Mouse (Mus musculus): ENCODE measurements around the gene Map10. TPM values are rescaled to one million over a fixed set of nuclear protein-coding genes. Genes with fewer than 3 reads are reported as not detected.

Map10 gene
- polyA plus RNA-seq (2012; rRNA removed), result 2.1 and 2.3 TPM in 2 replicates

- DNase-seq (ENCODE audit: extremely low spot score in 1 of 2, low spot score in 1 of 2), result peak; percentile 68 to 91
These were observed at the start of gene Map10 for GRCm38 (mm10) chr8:125669700-125670195. Gene Map10, plus strand, starts transcription at chr8:125669818.

GRCm38 (mm10) chr8:125620301-125620700, 49.3 kb upstream of the Map10 start:
- no peak for DNase-seq (ENCODE audit: extremely low spot score in 1 of 2, low spot score in 1 of 2)

DNA sequence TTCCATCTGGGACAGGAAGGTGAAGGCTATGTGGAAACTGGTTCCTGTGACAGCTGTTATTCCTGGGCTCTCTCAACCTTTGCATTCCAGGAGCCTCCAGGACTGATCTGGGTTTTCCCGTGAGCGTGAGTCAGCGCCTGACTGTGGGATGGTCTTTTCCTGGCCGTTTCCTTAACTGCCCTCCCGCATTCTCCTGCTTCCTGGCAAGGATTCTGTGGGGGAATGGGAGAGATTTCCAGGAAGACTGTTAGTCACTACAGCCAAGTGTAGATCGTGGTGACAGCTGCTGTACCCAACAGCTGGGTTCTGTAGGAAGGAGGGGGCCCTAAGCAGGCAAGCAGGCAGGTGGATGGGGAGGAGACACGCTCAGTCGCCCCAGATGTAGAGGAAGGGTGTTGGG, 45.3 kb upstream of the Map10 start:
- peak in 1 of 2 experiments; percentile 63 for DNase-seq (ENCODE audit: extremely low spot score in 1 of 2, low spot score in 1 of 2)

DNA sequence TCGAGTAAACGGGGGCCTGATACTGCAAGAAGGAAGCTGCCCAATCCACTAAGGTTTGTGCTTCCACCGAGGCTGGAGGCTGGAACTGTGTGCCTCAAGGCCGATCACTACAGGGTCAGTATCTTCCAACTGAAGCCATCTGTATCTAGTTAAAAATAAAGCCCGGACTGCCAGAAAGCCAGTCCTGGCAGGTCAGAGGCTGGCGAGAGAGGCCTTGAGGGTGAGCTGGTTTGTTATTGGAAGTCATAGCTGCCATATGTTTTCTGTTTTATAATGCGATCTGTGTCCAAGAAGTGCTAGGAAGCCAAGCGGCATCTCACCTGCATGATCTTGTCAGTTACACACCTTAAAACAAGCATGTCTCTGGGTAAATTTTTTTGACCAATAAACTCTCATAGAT, 43.2 kb upstream of the Map10 start:
- no peak for DNase-seq (ENCODE audit: extremely low spot score in 1 of 2, low spot score in 1 of 2)

DNA sequence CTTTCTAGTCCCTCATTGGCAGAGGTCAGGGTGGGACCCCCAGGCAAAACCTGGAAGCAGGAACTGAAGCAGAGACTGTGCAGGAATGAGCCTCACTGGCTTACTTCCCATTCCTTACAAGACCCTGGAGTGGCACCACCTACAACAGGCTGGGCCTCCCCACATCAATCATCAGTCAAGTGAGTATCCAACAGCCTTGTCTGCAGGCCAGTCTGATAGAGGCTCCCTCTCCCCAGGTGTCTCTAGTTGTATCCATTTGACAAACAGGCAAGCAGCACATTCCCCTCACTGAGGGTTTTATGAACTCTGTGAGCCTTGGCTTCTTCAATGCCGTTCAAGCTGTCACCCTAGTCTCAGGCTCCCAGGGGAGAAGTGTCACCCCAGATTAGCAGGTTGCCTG, 40.8 kb upstream of the Map10 start:
- no peak for DNase-seq (ENCODE audit: extremely low spot score in 1 of 2, low spot score in 1 of 2)

DNA sequence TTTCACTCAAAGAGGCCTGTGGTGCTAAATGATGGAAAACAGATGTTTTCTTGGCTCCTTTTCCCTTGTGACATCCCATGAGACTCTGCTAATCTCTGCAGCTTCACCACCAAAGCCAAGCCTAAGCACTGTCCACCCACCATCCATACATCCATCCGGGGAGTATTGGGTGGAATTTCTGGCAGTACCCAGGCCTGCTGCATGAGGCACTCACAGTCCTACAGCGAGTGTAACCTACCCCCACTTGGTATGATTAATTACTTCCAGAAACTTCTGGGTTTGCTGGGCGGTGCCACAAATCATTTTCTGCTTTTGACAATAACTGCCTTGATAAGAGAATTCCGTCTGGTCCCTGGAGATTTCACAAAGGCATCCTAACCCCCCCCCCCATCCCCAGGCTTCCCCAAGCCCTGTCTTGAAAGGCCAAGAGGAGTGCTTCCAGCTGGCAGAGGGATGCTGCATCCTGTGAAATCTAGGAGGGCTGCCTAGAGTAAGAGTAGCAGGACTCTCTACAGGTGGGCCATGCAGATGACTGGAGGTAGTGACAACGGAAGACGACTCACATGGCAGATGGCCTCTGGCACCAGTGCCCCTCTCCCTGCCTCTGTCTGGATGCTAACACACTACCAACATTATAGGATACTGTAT, 31.1 kb upstream of the Map10 start:
- DNase-seq (ENCODE audit: extremely low spot score in 1 of 2, low spot score in 1 of 2), result no peak

DNA sequence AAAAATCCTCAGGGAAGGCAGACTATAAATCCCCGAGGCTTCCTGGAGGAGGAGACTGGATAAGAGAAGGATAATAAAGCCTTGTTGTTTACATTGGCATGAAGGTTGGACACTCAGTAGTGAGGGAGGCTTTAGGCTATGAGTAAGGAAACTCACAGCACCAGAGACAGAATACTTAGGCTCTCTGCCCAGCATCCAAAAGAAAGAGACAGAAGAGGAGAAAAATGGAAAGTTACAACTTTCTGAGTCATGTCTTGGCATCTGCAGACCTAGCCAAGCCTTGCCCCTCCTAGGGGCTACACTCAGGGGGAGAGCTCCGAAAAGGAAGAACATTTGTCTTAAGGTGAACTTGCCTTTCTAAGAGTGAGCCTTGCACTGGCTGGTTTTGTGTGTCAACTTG, 30.0 kb upstream of the Map10 start:
- DNase-seq (ENCODE audit: extremely low spot score in 1 of 2, low spot score in 1 of 2), result no peak

- DNase-seq (ENCODE audit: extremely low spot score in 1 of 2, low spot score in 1 of 2), result no peak
These were observed 28.9 kb upstream of the Map10 start for GRCm38 (mm10) chr8:125640766-125641165.

DNA sequence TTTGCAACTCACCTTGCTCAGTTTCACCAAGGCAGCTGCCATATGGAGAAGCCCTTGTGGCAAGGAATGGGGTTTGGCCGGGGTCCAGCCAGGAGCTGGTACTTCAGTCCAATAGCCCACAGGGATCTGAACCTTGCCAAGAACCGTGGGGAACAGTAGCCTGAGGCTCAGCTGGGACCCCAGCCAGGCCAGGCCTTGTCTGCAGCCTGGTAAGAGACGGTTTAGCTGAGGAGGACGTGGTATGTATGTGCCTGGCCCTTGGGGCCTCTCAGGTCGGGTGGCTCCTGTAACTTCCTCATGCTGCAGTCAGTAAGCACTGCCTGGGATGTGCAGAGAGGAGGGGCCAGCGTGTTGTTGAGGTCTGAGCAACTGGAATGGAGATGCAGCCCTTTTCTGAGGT, 27.8 kb upstream of the Map10 start:
- DNase-seq (ENCODE audit: extremely low spot score in 1 of 2, low spot score in 1 of 2), result no peak

DNA sequence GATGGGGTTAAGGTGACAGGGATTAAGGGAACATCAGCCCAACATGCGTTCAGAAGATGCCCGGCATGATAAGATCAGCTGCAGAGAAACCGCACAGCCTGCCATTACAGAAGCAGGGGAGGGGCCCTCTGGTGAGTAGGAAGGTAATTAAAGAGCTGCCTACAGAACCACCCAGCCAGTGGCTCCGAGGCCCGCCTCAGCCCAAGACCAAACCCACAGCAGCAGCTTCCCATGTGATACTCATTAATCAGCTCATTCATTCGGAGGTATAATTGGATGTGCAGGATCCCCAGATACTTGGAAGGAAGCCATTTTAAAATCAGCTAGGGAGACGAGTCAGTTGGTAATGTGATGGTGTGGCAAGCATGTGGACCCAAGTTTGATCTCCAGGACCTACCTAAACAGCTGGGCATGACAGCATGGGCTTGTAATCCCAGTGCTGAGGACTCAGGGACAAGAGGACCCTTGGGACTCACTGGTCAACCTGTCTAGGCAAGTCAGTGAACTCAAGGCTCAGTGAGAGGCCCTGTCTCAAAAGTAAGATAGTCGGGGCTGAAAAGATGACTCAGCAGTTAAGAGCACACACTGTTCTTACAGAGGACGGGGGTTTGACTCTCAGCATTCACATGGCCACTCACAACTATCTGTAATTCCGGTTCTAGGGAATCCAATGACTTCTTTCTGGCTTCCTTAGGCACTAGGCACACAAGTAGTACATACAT, 23.7 kb upstream of the Map10 start:
- no peak for DNase-seq (ENCODE audit: extremely low spot score in 1 of 2, low spot score in 1 of 2)

GRCm38 (mm10) chr8:125649447-125649846, 20.2 kb upstream of the Map10 start:
- no peak for DNase-seq (ENCODE audit: extremely low spot score in 1 of 2, low spot score in 1 of 2)

GRCm38 (mm10) chr8:125654821-125655220, 14.8 kb upstream of the Map10 start:
- no peak for DNase-seq (ENCODE audit: extremely low spot score in 1 of 2, low spot score in 1 of 2)

- DNase-seq (ENCODE audit: extremely low spot score in 1 of 2, low spot score in 1 of 2), result no peak
These were observed 11.1 kb upstream of the Map10 start for GRCm38 (mm10) chr8:125658508-125658907.

- no peak for DNase-seq (ENCODE audit: extremely low spot score in 1 of 2, low spot score in 1 of 2)
These were observed 10.7 kb upstream of the Map10 start for GRCm38 (mm10) chr8:125658926-125659325.

DNA sequence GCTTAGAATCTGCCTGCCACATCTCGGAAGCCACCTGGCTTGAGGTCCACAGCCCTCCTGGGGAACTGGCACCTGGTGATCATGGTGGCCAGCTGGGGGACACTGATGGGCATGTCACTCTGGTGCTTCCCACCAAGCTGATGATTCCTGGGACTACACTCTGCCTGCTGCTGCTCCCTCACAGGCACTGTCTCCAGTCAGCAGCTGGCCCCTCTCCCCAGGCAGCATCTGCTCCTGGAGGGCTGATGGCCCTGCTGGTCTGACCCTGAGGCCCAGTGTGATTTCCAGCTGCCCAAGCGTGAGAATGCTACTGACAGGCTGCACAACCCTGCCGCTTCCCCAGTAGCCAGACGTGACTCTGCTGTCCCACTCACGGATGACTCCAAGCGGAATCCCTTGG, 9.2 kb upstream of the Map10 start:
- no peak for DNase-seq (ENCODE audit: extremely low spot score in 1 of 2, low spot score in 1 of 2)

DNA sequence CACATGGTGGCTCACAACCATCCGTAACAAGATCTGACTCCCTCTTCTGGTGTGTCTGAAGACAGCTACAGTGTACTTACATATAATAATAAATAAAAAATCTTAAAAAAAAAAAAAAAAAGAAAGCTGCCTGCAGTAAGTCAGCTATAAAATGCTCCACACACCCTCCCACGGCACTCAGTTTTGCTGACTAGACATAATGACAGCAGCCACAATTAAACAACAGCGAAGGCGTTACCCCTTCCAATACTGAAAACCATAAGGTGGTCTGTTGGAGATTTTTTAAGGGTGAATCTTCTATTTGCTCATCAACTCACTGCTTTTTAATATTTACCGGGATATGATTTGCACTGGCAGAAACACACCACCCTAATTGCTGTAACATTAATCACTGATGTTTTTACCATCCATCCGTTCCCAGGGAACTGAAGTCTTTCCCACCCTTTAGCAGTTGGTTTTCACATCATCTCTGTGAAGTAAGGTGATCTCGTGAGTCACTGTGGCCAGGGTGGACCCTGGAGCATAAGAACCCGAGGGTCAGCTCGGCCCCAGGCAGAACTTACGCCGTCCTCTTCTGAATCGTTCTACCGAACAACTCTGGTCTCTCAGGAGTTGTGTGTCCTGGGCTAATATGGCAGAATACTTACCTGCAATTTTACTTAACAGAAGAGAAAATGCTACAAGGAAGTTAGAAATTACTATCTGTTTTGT, 7.5 kb upstream of the Map10 start:
- DNase-seq (ENCODE audit: extremely low spot score in 1 of 2, low spot score in 1 of 2), result no peak

DNA sequence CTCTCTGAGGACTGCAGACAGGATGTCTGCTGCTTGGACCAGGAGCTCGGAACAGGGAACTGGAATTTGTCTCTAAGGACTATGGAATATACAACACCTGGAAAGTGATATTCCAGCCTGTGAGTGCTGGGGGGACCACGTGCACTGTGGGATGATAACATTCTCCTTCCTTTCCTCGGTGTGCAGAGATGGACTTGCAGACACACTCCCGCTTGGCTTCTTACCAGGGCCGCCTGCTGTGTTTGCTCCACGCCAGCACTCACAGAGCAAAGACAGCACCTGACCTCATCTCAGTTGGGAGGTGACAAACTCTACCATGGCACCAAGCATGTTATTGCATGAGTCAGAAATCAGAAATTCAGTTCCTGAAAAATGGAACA, 7.0 kb upstream of the Map10 start:
- DNase-seq (ENCODE audit: extremely low spot score in 1 of 2, low spot score in 1 of 2), result no peak

DNA sequence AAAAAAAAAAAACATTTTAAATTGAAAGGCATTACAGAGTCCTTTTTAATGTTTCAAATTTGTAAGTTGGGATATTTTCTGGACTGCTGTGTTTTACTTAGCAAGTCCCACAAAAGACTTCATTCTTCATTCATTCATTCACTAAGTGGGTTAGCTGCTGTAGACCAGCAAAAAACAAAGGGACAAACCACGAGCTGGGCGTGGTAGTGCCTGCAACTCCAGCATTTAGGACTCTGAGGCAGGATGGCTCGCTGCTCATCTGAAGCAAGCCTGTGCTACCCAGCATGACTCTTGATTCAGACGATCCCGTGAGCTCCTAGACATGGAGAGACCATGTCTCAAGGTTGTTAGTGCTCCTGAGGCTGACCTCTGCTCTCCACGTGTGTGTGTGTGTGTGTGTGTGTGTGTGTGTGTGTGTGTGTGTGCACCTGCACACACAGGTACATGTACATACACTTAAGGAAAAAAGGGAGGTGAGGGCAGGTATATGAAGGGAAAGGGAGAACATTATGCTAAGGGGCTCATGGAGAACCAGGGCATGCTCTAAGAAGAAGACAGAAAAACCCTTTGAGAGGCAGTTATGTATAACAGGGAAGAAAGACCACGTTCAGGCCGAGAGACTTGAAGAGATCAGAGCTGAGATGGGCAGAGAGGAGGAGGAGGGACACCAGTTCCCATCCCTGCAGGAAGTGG, 4.3 kb upstream of the Map10 start:
- DNase-seq (ENCODE audit: extremely low spot score in 1 of 2, low spot score in 1 of 2), result no peak

DNA sequence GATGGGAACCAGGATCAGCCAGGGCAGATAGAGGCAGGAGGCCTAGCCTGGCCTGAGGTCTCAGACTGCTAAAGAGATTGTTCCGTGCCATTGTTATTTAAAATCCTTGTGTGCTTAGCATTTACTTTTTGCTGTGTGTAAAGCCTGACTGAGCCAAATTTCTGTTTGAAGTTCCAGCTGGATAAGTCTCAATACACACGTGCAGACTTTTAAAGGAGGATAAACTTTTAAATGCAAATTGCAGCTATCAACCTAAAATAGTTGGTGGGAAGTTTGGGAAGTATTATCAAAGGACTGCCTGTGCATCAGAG, 3.8 kb upstream of the Map10 start:
- no peak for DNase-seq (ENCODE audit: extremely low spot score in 1 of 2, low spot score in 1 of 2)

GRCm38 (mm10) chr8:125666201-125666600, 3.4 kb upstream of the Map10 start:
- no peak for DNase-seq (ENCODE audit: extremely low spot score in 1 of 2, low spot score in 1 of 2)

- no peak for DNase-seq (ENCODE audit: extremely low spot score in 1 of 2, low spot score in 1 of 2)
These were observed 2.4 kb upstream of the Map10 start for GRCm38 (mm10) chr8:125667248-125667647.

Measured in frontal cortex, adult 2 months (tissue).